ENCODE assay signal across 9 mouse cellular contexts in genomic region chr16:45122571-45122970, GRCm38 (mm10). TPM values are rescaled to one million over a fixed set of nuclear protein-coding genes. Genes with fewer than 3 reads are reported as not detected.
A peak's percentile ranks its signal among the peaks of the same experiment; 100 is the strongest.
DNase-seq lines count a peak whose midpoint lies in the region; ATAC-seq and TF ChIP-seq lines count a peak whose summit lies in the region.
"Had no signal": no experiment of that assay in that cellular context is flagged by ENCODE, and none has a peak within 500 bp of the region (broad histone marks: within the 10 kb centered on the region; RNA-seq: fewer than 3 reads in every experiment).

No protein-coding gene starts in this region.

- no peaks in the 10 kb centered on the region for H3K9me3 ChIP-seq in kidney, postnatal 0 days (replicated peaks; ENCODE audit: low read length)
- no peaks in the 10 kb centered on the region for H3K9me3 ChIP-seq in kidney, embryonic 16.5 days (ENCODE audit: low read length)
- H3K9me3 ChIP-seq in stomach, postnatal 0 days (ENCODE audit: control insufficient read depth, low read length): no peaks in the 10 kb centered on the region
- H3K9me3 ChIP-seq in hindbrain, embryonic 10.5 days: no peaks in the 10 kb centered on the region
- H3K9me3 ChIP-seq: hindbrain, embryonic 12.5 days had no signal

- ATAC-seq in kidney, postnatal 0 days (replicated peaks; ENCODE audit: low FRiP score, low read depth): no peak
- no peak for ATAC-seq in kidney, embryonic 16.5 days (ENCODE audit: low FRiP score, low TSS enrichment)
- no peak for ATAC-seq in stomach, postnatal 0 days (ENCODE audit: low FRiP score, low TSS enrichment)

- WGBS in kidney, postnatal 0 days: 69% methylated on average over 5 of the region's 5 CpGs
- WGBS in kidney, embryonic 16.5 days: 69% methylated on average over 5 of the region's 5 CpGs
- WGBS in stomach, postnatal 0 days: 70% methylated on average over 5 of the region's 5 CpGs
- 73% methylated on average over 5 of the region's 5 CpGs for WGBS in hindbrain, embryonic 10.5 days

- DNase-seq in cerebellum, adult 9-10 months: peak; percentile 28
- DNase-seq in cerebellum, adult 11 months: no peak
- peak; percentile 59 for DNase-seq in kidney, postnatal 0 days (ENCODE audit: low spot score)
- peak; percentile 10 for DNase-seq in right cerebral cortex, adult 18-20 months
- no peak for DNase-seq in right cerebral cortex, postnatal 25 days
- no peak for DNase-seq in stomach, postnatal 0 days (ENCODE audit: low spot score)
- DNase-seq in hindbrain, embryonic 10.5 days (ENCODE audit: low spot score): no peak

- H3K4me1 ChIP-seq in kidney, postnatal 0 days (replicated peaks; ENCODE audit: insufficient read depth, low read length): no peaks in the 10 kb centered on the region
- H3K4me1 ChIP-seq in kidney, embryonic 16.5 days (ENCODE audit: insufficient read depth, low read length): peaks cover 10% of the 10 kb centered on the region
- H3K4me1 ChIP-seq in stomach, postnatal 0 days (replicated peaks; ENCODE audit: control insufficient read depth, insufficient read depth): no peaks in the 10 kb centered on the region
- H3K4me1 ChIP-seq in hindbrain, embryonic 10.5 days (replicated peaks): no peaks in the 10 kb centered on the region
- H3K4me1 ChIP-seq: hindbrain, embryonic 12.5 days had no signal

- no peak overlapping the region for H3K4me3 ChIP-seq in kidney, postnatal 0 days (replicated peaks; ENCODE audit: low read depth, low read length)
- H3K4me3 ChIP-seq in kidney, embryonic 16.5 days (ENCODE audit: low read length): no peak overlapping the region
- no peak overlapping the region for H3K4me3 ChIP-seq in stomach, postnatal 0 days (ENCODE audit: low read depth, low read length)
- H3K4me3 ChIP-seq in hindbrain, embryonic 10.5 days: no peak overlapping the region
- H3K4me3 ChIP-seq: hindbrain, embryonic 12.5 days had no signal

- H3K27ac ChIP-seq in kidney, postnatal 0 days: no peak overlapping the region
- H3K27ac ChIP-seq in kidney, embryonic 16.5 days (ENCODE audit: low read length): no peak overlapping the region
- no peak overlapping the region for H3K27ac ChIP-seq in stomach, postnatal 0 days (replicated peaks)
- H3K27ac ChIP-seq in hindbrain, embryonic 10.5 days: no peak overlapping the region
- H3K27ac ChIP-seq: hindbrain, embryonic 12.5 days had no signal

- H3K4me2 ChIP-seq in kidney, postnatal 0 days (ENCODE audit: low read length): no peak overlapping the region
- H3K4me2 ChIP-seq in kidney, embryonic 16.5 days (replicated peaks; ENCODE audit: low read depth, low read length): no peak overlapping the region
- H3K4me2 ChIP-seq in stomach, postnatal 0 days (replicated peaks; ENCODE audit: low read depth): no peak overlapping the region
- H3K4me2 ChIP-seq: hindbrain, embryonic 12.5 days had no signal

- H3K9ac ChIP-seq in kidney, postnatal 0 days (ENCODE audit: low read depth, low read length): no peak overlapping the region
- no peak overlapping the region for H3K9ac ChIP-seq in kidney, embryonic 16.5 days (replicated peaks; ENCODE audit: low read length)
- no peak overlapping the region for H3K9ac ChIP-seq in stomach, postnatal 0 days (ENCODE audit: low read length)
- H3K9ac ChIP-seq: hindbrain, embryonic 12.5 days had no signal

- H3K27me3 ChIP-seq in kidney, postnatal 0 days (ENCODE audit: insufficient read depth, low read length): no peaks in the 10 kb centered on the region
- no peaks in the 10 kb centered on the region for H3K27me3 ChIP-seq in kidney, embryonic 16.5 days (ENCODE audit: insufficient read depth, low read length)
- H3K27me3 ChIP-seq in stomach, postnatal 0 days (ENCODE audit: control insufficient read depth, insufficient read depth, low read length): no peaks in the 10 kb centered on the region
- no peaks in the 10 kb centered on the region for H3K27me3 ChIP-seq in hindbrain, embryonic 10.5 days (ENCODE audit: insufficient read depth, poor library complexity, severe bottlenecking)
- H3K27me3 ChIP-seq: hindbrain, embryonic 12.5 days had no signal

- H3K36me3 ChIP-seq in kidney, postnatal 0 days (ENCODE audit: insufficient read depth, low read length): no peaks in the 10 kb centered on the region; the same call in 1 of the 2 replicates
- peaks cover 7% of the 10 kb centered on the region; the same call in 1 of the 2 replicates for H3K36me3 ChIP-seq in kidney, embryonic 16.5 days (ENCODE audit: insufficient read depth, low read length)
- H3K36me3 ChIP-seq in stomach, postnatal 0 days (ENCODE audit: control insufficient read depth, insufficient read depth, low read length): 0 out of 2 replicates have a peak, but pooled peaks cover 2% of the 10 kb centered on the region
- no peaks in the 10 kb centered on the region for H3K36me3 ChIP-seq in hindbrain, embryonic 10.5 days
- H3K36me3 ChIP-seq: hindbrain, embryonic 12.5 days had no signal

- TF ChIP-seq CTCF in kidney, postnatal 0 days (IDR thresholded peaks at IDR 0.05; ENCODE audit: low read depth): peak; percentile 61
- peak; percentile 71 for TF ChIP-seq CTCF in stomach, postnatal 0 days (IDR thresholded peaks at IDR 0.05; ENCODE audit: low read depth)

- TF ChIP-seq EP300 in stomach, postnatal 0 days (optimal IDR thresholded peaks at IDR 0.05): no peak

RNA-seq across cellular contexts. Expression of gene Ccdc80, which starts 29.4 kb away (rescaled TPM):
- 99.7 and 113 TPM in 2 replicates for polyA plus RNA-seq in kidney, postnatal 0 days (2015; fragmentation: Nextera tagmentation; extraction: Ambion mirVana)
- polyA plus RNA-seq in kidney, embryonic 16.5 days (2015; fragmentation: Nextera tagmentation; extraction: Ambion mirVana): 112 and 114 TPM in 2 replicates
- 51.9 and 56.1 TPM in 2 replicates for polyA plus RNA-seq in stomach, postnatal 0 days (2015; fragmentation: Nextera tagmentation; extraction: Ambion mirVana)
- 25.0 and 26.8 TPM in 2 replicates for polyA plus RNA-seq in hindbrain, embryonic 10.5 days (2016; fragmentation: Nextera tagmentation; extraction: Ambion mirVana)

RNA-seq across cellular contexts. Expression of gene Slc35a5, which starts 35.9 kb away (rescaled TPM):
- 22.9 and 24.2 TPM in 2 replicates for polyA plus RNA-seq in kidney, postnatal 0 days (2015; fragmentation: Nextera tagmentation; extraction: Ambion mirVana)
- polyA plus RNA-seq in kidney, embryonic 16.5 days (2015; fragmentation: Nextera tagmentation; extraction: Ambion mirVana): 25.3 and 26.2 TPM in 2 replicates
- polyA plus RNA-seq in stomach, postnatal 0 days (2015; fragmentation: Nextera tagmentation; extraction: Ambion mirVana): 12.8 and 13.0 TPM in 2 replicates
- polyA plus RNA-seq in hindbrain, embryonic 10.5 days (2016; fragmentation: Nextera tagmentation; extraction: Ambion mirVana): 14.6 and 16.6 TPM in 2 replicates

RNA-seq across cellular contexts. Expression of gene Atg3, which starts 36.0 kb away (rescaled TPM):
- 40.2 and 40.4 TPM in 2 replicates for polyA plus RNA-seq in kidney, postnatal 0 days (2015; fragmentation: Nextera tagmentation; extraction: Ambion mirVana)
- polyA plus RNA-seq in kidney, embryonic 16.5 days (2015; fragmentation: Nextera tagmentation; extraction: Ambion mirVana): 30.9 and 37.0 TPM in 2 replicates
- polyA plus RNA-seq in stomach, postnatal 0 days (2015; fragmentation: Nextera tagmentation; extraction: Ambion mirVana): 38.8 and 39.2 TPM in 2 replicates
- 36.5 and 36.9 TPM in 2 replicates for polyA plus RNA-seq in hindbrain, embryonic 10.5 days (2016; fragmentation: Nextera tagmentation; extraction: Ambion mirVana)

Comparison
In these comparisons a context has a peak if more than half of its experiments do, and no peak if none do; other contexts are left out.
1. DNase-seq: peak in cerebellum, adult 9-10 months (single experiment), kidney, postnatal 0 days (single experiment) and right cerebral cortex, adult 18-20 months (single experiment); none in cerebellum, adult 11 months (single experiment), right cerebral cortex, postnatal 25 days (single experiment), stomach, postnatal 0 days (single experiment) and hindbrain, embryonic 10.5 days (single experiment).